Mouse (Mus musculus) left cerebral cortex, postnatal 10 days (tissue): ENCODE data around the gene Grrp1. TPM values are rescaled to one million over a fixed set of nuclear protein-coding genes. Genes with fewer than 3 reads are reported as not detected.
"Not testable (repeated sequence)": the region's sequence is repeated elsewhere in the genome, so short reads cannot be mapped to it uniquely, and the experiment has no call there.

Experiments
- DNase-seq, 2 experiments: peaks; one replicate each; pipeline ENCODE4 v3.0.0; 2021 to 2022; ENCODE audit warnings: low spot score in 2 of 2, mixed read lengths in 1 of 2; ENCODE audit errors: extremely low spot score in 1 of 2
- intact Hi-C: fragments of 180-260 bp; cut with DNase I; formaldehyde crosslinking; loops from one replicate; pipeline ENCODE4 v1.15.1; 2025
- total RNA-seq, 2 experiments: library from RNA; stranded (reverse); gene quantifications; 2 replicates each; pipeline ENCODE4 v1.2.3; 2021

Gene Grrp1
- total RNA-seq, 2 experiments from 2014 or later: 3.3 to 3.7 TPM

GRCm38 (mm10) chr4:134273417-134274345, 19.8 kb upstream of the Grrp1 start:
- DNase-seq: no peak
- intact Hi-C loops: no loop called here

DNA sequence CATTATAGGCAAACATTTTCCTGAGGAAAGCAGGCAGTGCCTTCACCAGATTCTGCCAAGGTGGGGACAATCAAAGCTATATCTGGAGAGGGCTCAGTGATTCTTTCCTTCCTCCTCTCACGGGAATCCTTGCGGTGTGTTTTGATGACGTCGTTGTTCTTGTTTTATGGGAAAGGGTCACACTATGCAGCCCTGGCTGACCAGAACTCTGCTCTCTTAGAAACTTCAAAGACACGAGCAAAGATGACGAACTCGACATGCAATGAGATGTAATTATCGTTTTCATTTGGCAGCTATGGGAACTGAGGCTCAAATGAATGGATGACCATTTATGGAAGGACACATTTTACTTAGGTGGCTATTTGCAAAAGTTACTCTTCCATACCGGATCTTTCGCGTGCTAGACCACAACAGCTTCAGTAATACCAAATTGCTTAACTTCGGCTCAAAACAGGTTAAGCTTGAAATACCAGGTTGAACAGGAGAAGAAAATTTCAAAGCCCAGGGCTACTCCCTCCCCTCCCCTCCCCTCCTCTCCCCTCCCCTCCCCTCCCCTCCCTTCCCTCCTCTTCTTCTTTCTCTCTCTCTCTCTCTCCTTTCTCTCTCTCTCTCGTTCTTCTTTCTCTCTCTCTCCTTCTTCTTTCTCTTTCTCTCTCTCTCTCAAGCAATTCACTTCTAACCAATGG, 19.0 kb upstream of the Grrp1 start:
- no peak for DNase-seq
- intact Hi-C loops: no loop called here

GRCm38 (mm10) chr4:134271979-134272378, 18.1 kb upstream of the Grrp1 start:
- intact Hi-C loops: no loop called here
- DNase-seq: no peak

GRCm38 (mm10) chr4:134269622-134270021, 15.7 kb upstream of the Grrp1 start:
- intact Hi-C loops, DNase-seq: not testable (repeated sequence)

- intact Hi-C loops: no loop called here
- DNase-seq: peak in 1 of 2 experiments; percentile 46
Measured at GRCm38 (mm10) chr4:134268102-134268655, 14.3 kb upstream of the Grrp1 start.

DNA sequence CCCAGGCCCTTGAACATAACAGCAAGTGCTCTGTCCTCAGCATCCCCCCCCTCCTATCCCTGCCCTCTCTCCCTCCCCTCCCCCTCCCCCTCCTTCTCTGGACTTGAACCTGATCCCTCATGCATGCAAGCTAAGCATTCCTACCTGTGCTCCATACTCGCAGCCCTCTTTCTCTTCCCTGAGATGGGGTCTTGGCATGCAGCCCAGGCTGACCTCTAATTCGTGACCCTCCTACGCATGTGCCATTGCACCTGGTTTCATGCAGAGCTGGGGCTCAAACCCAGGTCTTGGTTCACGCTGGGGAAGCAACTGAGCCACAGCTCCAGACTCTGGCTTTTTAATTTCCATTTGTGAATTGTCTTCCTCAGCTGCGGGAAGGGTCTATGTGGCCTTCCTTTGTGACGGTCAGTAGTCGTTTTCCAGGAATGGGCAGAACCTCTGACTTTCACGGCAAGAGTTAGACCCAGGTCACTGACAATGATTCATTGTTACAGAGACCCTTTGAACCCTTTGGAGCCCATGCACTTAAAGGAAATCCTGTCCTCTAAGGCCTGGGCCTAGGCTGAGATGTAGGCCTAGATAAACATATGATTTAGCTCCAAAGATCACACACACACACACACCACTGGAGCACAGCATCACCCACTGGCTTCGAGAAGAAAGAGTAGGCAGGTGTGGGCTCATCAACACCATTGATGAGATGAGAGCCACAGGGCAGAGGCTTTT, 12.1 kb upstream of the Grrp1 start:
- DNase-seq: no peak
- intact Hi-C loops: no loop called here

GRCm38 (mm10) chr4:134263191-134263590, 9.3 kb upstream of the Grrp1 start:
- intact Hi-C loops: no loop called here
- DNase-seq: peak in 1 of 2 experiments; percentile 66

GRCm38 (mm10) chr4:134258354-134258753, 4.4 kb upstream of the Grrp1 start:
- DNase-seq: no peak
- intact Hi-C loops: no loop called here

DNA sequence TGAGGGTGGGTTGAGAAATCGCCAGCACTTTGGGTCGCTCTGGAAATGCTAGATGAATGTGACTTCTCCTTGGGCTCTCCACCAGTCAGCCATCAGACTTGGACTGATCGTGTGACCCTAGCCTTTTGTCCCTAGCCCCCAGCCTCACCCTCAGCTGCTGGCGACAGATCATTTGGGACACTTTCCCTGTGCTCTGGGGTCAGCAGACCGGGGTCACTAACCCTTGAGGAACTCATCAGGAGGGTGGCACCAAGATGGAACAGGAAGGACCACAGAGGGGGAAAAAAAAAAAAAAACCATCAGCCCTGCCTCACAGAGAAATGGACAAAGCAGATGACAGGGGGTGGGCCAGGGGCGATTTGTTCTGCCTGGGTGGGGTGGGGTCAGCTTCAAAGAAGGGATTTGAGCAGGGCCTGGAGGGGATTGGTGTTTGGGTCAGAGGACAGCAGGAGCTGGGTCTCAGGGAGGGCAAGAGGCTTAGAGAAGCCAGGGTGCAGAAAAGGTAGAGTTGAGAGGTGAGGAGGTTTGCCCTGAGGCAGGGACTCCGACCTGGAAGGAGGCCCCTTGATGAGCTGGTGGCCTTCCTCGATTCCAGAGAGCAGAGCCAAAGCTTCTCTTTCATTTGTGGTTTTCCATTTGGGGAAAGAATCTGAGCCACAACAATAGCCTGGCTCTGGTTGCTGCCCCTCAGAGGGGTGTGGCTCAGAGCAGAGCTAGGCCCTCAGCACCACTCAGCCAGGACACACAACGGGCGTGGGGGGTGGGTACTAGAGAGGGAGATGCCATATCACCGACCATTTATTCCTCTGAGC, 3.5 kb upstream of the Grrp1 start:
- DNase-seq: no peak

DNA sequence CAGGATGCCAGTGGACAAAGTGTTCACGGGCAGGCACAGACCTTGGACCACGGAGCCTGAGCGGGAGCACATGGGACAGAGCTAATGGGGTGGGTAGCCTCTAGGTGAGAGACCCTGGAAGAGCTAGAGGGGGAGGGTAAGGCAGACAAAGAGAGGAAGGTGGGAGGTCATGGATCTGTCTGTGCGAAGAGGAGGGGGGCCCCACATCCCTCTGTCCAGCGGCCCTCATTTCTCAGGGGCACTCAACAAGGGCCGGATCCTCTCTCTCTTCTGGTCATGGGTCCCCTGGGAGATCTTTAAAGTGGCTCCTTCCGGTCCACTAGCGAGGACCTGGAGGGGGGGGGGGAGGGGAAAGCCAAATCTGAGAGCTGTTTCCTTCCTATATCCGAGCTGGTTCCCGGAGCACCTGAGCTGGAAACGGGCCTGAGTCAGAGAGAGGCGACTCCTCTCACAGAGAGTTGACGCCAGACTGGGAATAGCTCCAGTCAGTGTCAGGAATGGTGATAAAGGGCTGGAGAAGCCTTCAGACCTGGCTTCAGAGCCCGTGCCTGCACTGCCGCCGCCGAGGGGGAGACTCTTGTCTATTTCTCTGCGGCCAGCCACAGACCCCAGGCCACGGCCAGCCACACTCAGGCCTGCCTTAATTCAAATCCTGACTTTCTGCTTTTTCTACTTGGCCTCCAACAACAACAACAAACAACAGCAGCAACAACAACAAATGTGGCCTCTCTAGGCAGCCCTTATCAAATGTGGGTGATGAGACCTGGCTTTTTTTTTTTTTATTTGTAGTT, 2.7 kb upstream of the Grrp1 start:
- DNase-seq: no peak
- intact Hi-C loops: no loop called here

More for the DNA sequence above, 3.5 kb upstream of the Grrp1 start:
- intact Hi-C loops: no loop called here

- intact Hi-C loops: no loop called here
- no peak for DNase-seq
Measured at GRCm38 (mm10) chr4:134255854-134256253, 1.9 kb upstream of the Grrp1 start.

GRCm38 (mm10) chr4:134254835-134255234, 929 bp upstream of the Grrp1 start:
- intact Hi-C loops: loop anchor here (5.0 kb wide), 2 partner anchors 37 to 102 kb away; no protein-coding TSS in a partner anchor
- no peak for DNase-seq

GRCm38 (mm10) chr4:134252911-134253721, 790 bp downstream of the Grrp1 start:
- intact Hi-C loops: loop anchor here (5.0 kb wide), 2 partner anchors 39 to 104 kb away; no protein-coding TSS in a partner anchor
- DNase-seq: no peak

DNA sequence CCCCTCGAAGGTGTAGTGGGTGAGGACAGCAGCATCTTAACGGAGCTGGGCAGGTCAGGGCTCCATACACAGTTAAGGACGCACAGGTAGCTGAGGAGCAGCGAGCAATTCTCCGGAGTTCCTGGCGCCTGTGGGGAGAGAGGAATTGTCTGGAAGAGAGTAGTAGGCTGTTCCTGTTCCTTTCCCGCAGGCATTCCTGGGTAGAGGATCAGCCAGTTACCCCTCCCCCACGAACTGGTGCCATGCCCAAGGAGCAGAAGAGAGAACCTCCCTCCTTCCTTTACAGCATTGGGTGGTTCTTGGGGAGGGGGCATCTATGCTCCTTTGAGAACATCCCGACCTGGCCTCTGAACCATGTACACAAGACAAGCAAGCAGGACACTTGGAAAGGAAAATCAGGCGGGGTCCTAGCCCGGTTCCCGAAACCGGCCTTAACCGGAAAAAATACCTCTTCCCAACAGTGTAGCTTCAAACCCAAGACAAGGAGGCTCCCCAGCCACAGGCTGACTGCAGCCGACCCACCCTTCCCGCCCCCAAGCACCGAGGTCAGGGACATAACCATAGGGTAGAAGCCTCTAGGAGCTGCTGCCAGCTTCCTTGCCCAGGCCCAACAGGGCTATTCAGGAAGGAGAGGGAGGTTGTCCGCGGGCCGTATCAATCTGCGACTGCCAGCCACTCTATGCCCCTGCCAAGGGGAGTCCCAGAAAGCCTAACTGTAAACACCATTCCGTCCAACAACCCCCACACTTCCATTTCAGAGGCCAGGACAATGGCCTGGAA, 1.6 kb downstream of the Grrp1 start:
- intact Hi-C loops: loop anchor here (5.0 kb wide), 2 partner anchors 40 to 105 kb away; no protein-coding TSS in a partner anchor
- DNase-seq: no peak

DNA sequence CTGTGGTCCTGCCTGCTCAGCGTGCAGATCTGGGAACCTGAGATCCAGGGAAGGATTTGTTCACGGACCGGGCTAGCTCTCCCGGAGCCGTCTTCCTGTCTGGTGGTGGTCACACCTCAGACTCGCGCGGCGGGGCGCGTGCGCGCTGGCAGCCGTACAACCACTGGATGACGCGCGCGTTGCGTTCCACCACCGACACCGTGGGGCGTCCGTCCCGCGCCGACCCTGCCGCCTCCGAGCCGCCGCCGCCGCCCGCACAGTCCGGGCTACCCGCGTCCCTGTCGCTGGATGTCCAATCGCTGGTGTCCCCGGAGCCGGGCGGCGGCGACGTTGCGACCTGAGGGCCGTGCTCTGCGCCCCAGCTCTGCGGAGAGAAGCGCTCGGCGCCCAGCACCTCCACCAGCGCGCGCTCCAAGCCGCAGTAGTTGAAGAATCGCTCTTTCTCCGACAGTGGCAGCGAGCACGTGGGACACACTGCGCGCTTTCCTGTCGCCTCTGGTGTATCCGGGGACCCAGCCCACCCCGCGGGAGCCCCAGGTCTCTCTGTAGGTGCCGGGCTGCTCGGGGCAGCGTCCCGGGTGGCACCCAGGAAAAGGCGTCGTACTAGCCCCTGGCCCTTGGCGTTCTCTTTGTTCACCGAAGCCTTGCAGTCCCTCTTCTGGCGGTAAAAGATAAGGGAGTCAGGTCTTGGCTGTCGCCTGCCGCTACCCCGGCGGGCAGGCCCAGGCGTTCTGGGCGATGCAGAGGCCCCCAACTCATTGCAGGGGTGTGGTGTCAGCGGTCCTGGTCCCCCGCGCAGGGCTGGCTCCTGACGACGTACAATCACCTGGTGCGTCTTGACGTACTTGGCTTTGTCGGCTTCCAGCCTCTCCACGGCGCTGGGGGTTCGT, 2.4 kb downstream of the Grrp1 start:
- DNase-seq: peak in 1 of 2 experiments; percentile 84
- intact Hi-C loops: loop anchor here (5.0 kb wide), 2 partner anchors 41 to 106 kb away; no protein-coding TSS in a partner anchor
